Mouse (Mus musculus): ENCODE measurements at regions not wholly inside any gene's neighbourhood (a gene's known extent, or its start where the extent isn't known, plus 50 kb on each side); places are given as distances from the start of the nearest gene placed in this dataset.
"Not testable (repeated sequence)": the region's sequence is repeated elsewhere in the genome, so short reads cannot be mapped to it uniquely, and the experiment has no call there.

DNA sequence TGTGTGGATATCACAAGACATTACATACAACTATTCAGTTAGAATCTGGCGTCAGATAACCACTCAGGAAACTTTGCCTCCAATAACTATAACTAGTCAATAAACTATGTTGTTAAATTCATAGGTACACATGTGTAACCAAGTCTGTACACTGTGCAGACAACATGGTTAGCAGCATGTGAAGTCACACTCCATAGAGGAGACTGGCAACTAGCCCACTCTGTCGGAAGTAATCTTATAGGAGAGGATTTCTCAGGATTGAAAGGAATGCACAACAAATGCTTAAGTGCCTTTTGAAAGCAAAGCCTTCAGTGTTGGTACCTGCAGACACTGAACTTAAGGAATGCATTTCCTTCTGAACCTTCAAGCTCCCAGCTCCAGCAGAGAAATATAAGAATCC lies 693.0 kb upstream of the Ptbp2 start:
- no peak for DNase-seq

DNA sequence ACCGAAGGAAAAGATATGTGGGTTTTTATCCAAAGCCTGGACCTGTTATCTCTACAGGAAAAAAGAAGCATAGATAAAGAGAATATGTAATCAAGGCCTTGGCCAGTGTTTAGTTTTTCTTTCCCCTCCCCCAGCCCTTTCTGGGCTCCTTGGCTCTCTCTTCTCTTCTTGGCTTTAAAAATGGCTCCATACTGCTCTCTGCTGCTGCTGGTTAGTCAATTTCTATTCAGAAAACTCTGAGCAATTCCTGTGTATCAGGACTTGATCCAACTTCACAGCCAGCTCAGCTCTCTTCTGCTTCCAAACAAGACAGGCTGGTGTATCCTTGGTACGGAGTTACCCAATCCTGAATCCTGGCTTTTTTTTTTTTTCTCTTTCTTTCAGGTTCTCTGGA lies 689.4 kb upstream of the Ptbp2 start:
- peak; percentile 18 for DNase-seq

DNA sequence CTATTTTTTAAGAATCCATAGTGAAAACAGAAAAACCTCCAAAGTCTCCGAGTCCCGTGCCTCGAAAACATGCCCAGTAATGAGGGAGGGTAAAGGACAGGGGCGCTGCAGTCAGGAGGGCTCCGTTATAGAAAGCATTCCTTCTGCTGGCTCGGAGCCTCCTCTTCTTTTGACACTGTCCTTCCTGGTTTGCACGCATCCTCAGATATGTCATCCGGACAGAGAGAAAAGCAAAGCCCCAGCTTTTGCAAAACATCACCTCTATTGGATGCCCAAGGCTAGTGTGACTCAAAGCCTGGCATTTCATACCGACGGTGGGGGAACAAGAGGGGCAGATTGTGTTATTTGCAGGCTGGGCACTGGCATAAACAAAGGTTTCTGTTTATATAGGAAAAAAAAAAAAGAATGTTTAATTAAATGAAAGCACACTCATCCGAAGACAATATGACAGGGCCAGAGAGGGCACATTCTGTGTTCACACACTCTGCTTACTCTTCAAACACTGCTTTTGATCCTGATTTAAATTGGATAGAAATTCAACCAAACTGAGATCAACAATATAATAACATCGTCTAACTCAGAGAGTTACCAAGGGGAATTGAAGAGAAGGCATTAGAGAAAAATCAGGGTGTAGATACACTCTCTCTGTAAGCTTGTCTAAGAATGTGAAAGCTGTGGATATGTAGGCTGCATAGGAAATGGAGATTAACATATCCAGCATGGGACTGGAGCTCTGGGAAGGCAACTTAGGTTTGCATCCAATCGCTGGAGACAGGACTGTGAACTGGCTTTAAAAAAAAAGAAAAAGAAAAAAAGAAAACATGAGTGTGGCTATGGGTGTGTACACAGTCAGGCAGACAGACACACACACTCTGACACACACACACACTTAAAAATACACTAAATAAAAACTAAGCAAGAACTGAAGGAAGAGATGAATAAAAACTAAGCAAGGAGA lies 688.7 kb upstream of the Ptbp2 start:
- DNase-seq = peak; percentile 10

DNA sequence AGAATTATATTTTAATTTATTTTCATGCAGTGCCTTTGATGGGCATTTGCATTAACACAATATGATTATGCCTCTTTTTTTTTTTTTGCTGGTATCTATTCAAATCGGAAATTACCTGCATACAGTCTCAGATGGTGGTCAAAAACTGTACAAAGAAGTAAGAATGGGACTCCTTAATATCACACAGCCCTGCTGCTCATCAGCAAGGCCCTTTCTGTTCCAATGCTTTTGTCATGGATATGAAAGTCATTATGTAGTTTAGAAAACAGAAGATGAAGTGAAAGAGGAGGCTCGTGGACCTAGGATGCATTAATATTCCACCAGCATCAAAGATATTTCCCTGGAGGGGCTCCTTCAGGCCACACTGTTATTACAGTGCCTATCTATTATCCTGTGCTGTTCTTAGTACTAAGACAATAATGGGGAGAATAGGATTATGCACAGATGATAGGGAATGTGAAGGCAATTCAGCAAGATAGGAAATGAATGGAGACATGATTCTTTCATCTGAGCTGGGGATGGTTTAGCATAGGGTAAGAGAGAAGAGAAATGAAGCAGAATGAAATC lies 687.7 kb upstream of the Ptbp2 start:
- no peak for DNase-seq

DNA sequence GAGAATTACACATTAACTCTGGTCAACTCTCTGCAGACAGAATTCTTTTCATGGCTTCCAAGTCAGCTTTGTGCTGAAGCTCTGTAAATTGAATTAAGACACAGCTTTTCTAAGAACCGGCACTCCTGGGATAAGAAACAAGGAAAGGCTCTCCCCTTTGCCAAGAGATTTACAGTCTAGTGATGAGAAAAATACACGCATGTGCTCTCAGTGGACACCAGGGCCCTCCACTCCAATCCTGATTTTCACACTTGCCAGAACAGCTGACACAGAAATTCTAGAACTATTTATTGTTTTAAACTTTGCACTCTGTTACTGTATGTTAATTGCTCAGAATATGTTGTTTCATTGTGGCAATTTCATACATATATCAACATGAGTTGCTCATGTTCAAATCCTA lies 684.6 kb upstream of the Ptbp2 start:
- DNase-seq = no peak

DNA sequence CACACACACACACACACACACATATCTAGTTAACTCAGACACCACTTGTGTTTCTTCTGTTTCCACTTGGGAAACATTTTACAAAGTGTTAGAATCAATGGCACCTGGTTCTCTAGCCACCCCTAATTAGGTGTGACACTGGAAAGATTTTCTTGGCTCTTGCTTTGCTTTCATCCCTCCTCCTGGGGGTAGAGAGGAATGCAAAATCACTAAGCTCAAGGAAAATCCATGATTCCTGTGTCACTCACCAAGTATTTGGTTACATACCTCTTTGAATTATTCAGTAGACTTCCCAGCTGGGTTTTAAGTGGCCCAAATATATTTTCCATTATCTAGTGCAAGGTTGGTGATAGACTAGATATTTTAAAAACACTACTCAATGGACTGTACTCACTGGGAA lies 676.5 kb upstream of the Ptbp2 start:
- no peak for DNase-seq

DNA sequence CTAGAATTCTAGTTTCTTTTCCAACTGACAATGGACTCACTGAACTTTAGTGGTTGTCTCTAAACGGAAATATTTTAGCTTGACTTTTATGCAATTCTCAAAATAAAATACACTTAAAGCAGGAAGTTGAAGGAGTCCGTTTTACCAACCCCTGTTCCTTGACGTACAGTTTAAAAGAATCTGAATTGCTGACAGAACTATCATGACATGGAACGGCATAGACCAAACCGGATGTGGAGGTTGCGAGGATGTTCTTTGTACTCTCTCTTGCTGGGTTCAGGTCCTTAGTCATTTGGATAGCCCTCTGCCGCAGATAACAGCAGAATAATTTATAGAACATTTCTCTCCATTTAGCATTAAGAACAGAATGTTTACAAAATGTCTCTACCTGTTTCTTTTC lies 673.6 kb upstream of the Ptbp2 start:
- DNase-seq = no peak

DNA sequence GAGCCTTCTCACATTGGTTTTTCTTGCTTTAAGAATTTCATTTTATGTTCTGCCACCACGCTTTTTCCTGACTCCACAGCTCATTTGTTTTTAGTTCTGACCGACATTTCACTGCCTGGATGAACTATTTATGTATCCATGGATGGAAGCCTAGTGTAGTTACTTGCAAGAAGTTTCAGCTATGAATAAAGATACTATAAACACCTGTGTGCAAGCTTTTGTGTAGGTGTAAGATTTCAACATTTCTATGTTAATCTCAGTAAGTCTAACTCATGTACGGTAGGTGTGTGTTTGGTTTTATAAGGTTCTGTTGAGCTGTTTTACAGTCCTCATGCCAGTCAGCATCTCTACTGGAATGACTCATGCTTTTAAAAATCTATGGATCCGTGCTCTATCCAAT lies 656.9 kb upstream of the Ptbp2 start:
- DNase-seq = no peak

DNA sequence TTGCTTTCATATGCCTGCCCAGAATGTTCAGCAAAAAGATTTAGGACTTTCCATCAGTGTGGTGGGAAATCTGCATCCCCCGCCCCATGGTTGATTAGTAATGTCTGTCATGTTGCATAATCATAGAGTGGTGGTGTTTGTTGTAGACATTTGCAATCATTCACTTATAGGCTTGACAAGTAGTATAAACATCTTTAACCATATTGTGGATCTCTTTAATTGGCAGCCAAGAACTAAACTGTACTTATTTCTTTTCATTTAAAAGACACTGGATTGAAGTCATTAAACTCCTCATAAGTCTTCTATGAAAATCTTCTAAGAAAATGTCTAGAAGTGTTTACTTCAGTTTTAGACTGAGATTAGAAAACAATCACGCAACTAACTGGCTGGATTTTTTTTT lies 646.0 kb upstream of the Ptbp2 start:
- DNase-seq = no peak

DNA sequence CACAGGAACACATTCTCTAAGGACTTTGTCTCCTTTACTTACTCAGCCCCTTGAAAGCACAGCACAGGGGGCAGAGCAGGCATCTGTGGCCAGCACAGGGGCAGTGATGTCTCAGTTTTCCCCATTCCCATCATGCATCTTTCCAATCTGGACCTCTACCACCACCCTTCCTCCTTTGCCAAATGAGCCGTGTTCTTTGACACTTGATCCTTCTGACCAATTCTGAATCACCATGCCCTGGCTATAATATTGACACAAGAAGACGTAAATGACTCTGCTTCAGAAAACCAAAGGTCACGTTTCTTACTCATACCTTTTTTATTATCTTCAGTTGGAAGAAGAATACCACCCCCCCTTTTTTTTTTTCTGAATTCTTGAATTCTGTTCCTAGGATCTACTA lies 632.4 kb upstream of the Ptbp2 start:
- DNase-seq = no peak

DNA sequence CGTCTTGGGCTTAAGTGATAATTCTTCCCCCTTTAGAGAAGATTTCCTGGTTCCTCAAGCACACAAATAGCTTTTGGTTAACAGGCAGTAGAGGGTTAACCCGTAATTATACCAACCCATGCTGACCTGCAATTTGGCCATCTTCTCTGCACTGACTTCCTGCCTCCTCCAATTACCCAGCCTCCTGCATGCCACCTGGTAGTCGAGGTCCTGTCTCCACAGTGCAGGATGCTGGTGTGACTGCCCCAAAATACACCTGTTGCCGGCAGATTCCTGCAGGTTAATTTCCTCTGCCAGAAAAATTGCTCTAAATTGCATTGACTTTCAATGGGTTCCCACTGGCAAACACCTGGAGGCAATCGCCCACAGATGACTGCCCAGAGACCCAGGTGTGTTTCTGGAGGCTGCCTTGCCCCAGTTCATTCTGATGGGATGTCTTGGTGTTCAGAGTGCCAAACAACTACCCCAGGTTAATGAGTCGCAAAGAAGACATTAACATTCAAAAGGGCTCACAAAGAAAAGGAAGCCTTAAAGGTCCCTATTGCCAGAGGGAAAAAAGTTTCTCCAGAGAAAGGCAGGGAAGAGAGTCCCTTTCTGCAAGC lies 591.5 kb upstream of the Ptbp2 start:
- DNase-seq = no peak

DNA sequence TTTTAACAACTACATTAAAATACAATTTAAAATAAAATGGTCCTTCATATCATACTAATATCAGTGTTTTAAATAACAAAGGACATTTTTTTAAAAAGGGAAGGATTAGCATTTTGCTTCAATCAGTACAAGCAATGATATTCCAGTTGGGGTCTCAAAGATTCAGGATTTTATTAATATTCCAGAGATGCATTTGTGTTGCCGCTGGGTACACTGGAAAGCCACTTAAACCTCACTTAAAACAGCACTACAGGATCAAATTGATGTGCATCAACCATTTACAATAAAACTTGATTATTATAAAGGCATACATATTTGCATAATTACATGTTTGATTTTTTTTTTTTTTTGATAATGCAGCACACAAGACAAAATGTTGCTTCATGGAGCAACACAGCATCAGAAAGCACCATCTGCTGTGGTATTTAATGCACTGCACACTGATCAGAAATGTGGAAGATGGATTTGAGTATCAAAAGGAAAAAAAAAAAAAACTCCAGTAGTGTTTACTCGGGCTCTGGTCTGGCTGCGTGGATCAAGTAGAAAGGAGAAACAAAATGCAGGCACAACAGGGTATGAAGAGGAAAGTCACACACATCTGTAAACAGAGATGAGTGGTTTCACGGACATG lies 558.6 kb upstream of the Ptbp2 start:
- no peak for DNase-seq

DNA sequence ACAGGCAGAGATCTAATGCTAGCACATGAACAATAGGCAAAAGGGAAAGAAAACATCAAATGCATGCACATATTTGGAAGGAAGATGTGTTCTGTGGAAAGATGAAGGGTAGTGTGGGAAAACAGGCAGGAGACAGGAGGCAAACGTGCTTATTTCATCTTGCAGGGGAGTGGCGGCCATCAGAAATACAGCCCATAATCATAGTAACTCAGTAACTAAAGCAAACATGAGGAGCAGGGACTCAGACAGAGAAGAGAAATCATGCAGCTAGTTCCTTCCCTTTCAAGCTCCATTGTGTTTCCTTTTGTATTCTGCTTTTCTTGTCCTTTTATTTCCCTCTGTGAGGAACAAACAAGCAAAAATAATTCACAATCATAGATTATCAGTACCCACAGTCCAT lies 557.6 kb upstream of the Ptbp2 start:
- DNase-seq = no peak

DNA sequence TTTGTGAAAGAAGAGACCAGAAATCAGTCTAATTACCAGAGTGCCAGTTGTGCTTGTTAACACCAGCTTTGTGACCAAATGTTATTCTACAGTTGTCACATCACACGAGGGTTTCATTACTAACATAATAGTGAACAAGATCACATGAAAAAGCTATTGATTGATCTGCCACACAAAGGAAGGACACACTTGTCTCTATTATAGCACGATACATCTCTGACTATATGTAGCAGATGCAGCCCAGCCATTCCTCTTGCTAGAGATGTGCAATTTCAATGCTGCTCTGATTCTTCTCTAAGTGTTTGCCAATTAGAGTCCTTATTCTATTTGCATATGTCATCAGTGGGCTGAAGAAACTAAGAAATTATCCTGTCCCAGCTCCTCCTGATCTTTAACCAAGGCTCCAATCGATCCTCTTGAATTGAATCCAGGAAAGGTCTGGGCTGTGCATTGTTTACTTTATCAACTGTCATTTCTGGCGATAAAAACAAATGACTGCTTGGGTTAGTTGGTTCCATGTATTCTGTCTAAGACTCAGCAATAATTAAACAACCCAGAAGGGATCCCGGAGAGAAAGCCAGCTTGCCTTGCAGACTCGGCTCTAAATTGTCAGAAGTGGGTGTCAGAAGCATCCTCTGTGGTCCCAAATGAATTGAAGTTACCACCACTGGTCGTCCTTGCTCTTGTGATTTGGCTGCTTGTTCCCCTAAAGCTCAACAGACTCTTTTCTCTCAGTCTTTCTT lies 551.7 kb upstream of the Ptbp2 start:
- no peak for DNase-seq

DNA sequence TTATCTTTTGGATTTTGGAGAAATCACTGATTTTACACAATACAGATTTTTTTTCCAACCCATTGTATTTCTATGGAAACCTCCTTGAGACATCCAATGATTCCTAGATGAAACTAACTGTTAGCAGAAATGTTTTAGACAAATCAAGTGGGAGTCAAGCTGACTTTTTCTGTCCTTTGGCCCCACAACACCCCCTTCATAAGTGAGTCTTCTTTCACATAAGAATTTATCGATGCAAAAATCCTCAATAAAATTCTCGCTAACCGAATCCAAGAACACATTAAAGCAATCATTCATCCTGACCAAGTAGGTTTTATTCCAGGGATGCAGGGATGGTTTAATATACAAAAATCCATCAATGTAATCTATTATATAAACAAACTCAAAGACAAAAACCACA lies 522.8 kb upstream of the Ptbp2 start:
- DNase-seq = not testable (repeated sequence)

DNA sequence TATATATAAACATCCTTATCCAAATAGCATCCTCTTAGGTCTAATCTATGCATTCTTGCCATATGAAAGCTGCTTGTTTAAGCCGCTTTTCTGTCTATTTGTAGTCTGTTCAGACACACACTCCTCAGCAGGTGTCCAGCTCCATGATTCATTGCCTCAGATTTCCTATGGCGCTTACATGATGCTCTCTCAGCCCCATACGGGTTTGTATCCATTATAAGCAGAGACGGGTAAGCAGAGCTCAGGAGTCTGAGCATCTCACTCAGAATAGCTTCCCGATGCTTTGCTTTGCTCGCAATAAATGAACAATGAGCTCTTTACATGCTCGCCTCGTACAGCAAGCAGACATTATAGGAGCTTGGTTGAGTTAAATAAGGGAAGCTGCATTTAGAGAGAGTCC lies 521.3 kb upstream of the Ptbp2 start:
- DNase-seq = no peak
